Mouse (Mus musculus): ENCODE results near the gene Pnkd. TPM values are rescaled to one million over a fixed set of nuclear protein-coding genes. Genes with fewer than 3 reads are reported as not detected.
"Not testable (repeated sequence)": the region's sequence is repeated elsewhere in the genome, so short reads cannot be mapped to it uniquely, and the experiment has no call there.

The Pnkd gene
- polyA plus RNA-seq, 1 experiment = 201 TPM

DNA sequence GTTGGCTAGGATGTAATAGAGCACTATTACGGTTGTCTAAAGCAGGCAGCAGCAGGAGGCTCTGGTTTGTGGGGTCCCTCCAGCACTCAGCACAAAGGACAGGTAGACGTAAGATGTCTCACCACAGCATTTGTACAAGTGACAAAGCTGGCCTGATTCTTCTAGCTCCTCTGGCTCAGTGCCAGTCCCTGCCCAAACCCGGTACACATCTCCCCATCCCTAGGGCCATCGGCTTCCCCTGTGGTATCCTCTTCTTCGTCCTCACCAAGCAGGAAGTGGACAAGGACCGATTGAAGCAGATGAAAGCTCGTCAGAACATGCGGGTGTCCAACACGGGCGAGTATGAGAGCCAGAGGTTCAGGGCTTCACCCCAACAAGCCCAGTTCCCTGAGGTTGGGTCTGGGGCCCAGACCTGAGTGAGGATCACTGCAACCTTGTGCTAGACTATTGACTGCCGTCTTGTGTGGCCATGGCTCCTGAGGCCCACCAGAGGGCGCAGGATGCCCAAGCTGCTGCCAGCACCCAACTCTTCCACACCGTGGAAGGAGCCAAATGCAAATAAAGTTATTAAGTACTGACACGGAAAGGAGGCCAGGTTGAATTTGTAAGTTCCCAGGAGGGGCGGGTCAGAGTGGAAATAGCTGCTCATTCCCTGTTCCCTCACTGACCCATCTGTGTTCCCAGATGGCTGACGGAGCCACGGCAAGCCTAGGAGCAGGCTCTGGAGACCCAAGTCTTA lies 2.3 kb downstream of the Pnkd start:
- H3K4me1 ChIP-seq (ENCODE audit: control insufficient read depth, insufficient read depth, low read length) = peaks cover 30% of the 10 kb centered on the region
- not testable (repeated sequence) for H3K27me3 ChIP-seq (ENCODE audit: control insufficient read depth, insufficient read depth, low read length); H3K4me3 ChIP-seq (replicated peaks; ENCODE audit: insufficient read depth, low read depth, low read length); H3K27ac ChIP-seq (ENCODE audit: insufficient read depth, low read length)
- TF ChIP-seq CTCF (IDR thresholded peaks at IDR 0.05; ENCODE audit: borderline replicate concordance, insufficient read depth, low read depth, low read length) = peak; percentile 43
- peak; percentile 59 to 61 for DNase-seq
- 32% methylated on average over 16 of the region's 17 CpGs for WGBS

- H3K4me1 ChIP-seq (ENCODE audit: control insufficient read depth, insufficient read depth, low read length) = peaks cover 30% of the 10 kb centered on the region
- TF ChIP-seq CTCF (IDR thresholded peaks at IDR 0.05; ENCODE audit: borderline replicate concordance, insufficient read depth, low read depth, low read length) = no peak
- WGBS = 58% methylated on average over 4 of the region's 4 CpGs
Observed at GRCm38 (mm10) chr1:74288327-74288726, 3.6 kb downstream of the Pnkd start.

DNA sequence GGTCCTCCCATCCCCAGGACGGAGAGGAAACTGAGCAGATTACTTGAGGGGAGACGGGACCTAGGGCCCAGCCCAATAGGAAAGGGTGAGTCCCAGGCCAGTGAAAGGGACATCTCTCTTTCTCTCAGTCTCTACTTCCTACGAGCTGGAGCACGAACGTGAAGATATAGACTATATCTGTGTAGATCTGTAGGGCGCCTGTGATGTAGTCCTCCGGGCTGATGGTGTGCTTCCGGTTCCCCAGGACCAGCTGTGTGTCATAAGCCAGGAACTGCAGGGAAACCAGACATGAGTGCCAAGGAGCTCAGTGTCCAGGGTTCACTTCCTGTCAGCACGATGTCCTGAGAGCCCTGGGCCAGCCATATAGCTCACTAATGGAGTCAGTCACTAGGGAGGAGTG lies 4.5 kb downstream of the Pnkd start:
- H3K27me3 ChIP-seq (ENCODE audit: control insufficient read depth, insufficient read depth, low read length) = no peaks in the 10 kb centered on the region
- H3K27ac ChIP-seq (ENCODE audit: insufficient read depth, low read length) = 0 out of 2 replicates have a peak overlapping the region, but pooled peaks have one; percentile 11
- TF ChIP-seq POLR2A (IDR thresholded peaks at IDR 0.05; ENCODE audit: borderline replicate concordance, insufficient read depth, low read length) (no peak), CTCF (IDR thresholded peaks at IDR 0.05; ENCODE audit: borderline replicate concordance, insufficient read depth, low read depth, low read length) (no peak)
- WGBS = 48% methylated on average over 9 of the region's 9 CpGs
- no peak for DNase-seq
- peaks cover 39% of the 10 kb centered on the region for H3K4me1 ChIP-seq (ENCODE audit: control insufficient read depth, insufficient read depth, low read length)
- H3K4me3 ChIP-seq (replicated peaks; ENCODE audit: insufficient read depth, low read depth, low read length) = no peak overlapping the region

More at GRCm38 (mm10) chr1:74288327-74288726, 3.6 kb downstream of the Pnkd start:
- Histone ChIP-seq H3K27me3 (ENCODE audit: control insufficient read depth, insufficient read depth, low read length) (no peaks in the 10 kb centered on the region), H3K4me3 (replicated peaks; ENCODE audit: insufficient read depth, low read depth, low read length) (no peak overlapping the region), H3K27ac (ENCODE audit: insufficient read depth, low read length) (no peak overlapping the region)
- DNase-seq = no peak

DNA sequence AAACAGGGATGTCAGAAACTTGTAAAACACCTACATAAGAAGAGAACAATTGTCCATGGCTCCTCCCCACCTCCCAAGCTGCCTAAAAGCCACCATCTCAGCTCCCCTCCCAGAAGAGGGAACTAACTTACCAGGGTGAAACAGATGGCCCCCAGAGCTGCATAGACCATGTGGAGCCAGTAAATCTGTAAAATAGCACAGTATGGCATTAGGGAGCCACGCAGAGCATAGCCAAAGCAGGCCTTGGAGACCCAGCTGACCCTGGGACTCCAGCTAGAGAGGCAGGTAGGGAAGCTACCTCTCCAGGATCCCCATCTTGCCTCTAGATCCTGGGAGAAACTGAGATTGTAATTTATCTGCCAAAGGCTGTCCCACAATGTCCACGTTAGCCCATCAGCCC lies 5.0 kb downstream of the Pnkd start:
- H3K4me1 ChIP-seq (ENCODE audit: control insufficient read depth, insufficient read depth, low read length) = peaks cover 41% of the 10 kb centered on the region
- no peaks in the 10 kb centered on the region for H3K27me3 ChIP-seq (ENCODE audit: control insufficient read depth, insufficient read depth, low read length)
- no peak for TF ChIP-seq CTCF (IDR thresholded peaks at IDR 0.05; ENCODE audit: borderline replicate concordance, insufficient read depth, low read depth, low read length)
- no peak for TF ChIP-seq POLR2A (IDR thresholded peaks at IDR 0.05; ENCODE audit: borderline replicate concordance, insufficient read depth, low read length)
- WGBS = 35% methylated on average over 2 of the region's 2 CpGs
- H3K27ac ChIP-seq (ENCODE audit: insufficient read depth, low read length) = peak overlapping the region; percentile 55
- H3K4me3 ChIP-seq (replicated peaks; ENCODE audit: insufficient read depth, low read depth, low read length) = no peak overlapping the region
- no peak for DNase-seq

DNA sequence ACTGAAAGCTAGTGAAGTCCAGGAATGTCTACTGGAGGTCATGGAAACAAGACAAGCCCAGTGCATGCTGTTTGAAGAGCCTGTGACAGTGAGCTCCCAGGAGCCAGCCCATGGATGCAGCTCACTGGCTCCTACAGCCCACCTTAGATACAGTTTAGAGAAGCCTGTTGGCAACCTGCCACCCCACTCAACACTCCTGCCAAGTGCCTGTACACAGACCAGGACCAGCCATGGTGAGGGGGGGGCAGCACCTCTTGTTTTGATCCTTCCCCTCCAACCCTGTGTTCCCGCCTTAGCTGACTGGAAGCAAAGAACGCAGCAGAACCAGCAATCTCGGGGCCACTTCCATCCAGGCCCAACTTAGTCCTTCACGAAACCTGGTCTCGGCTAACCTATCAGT lies 5.4 kb downstream of the Pnkd start:
- TF ChIP-seq POLR2A (IDR thresholded peaks at IDR 0.05; ENCODE audit: borderline replicate concordance, insufficient read depth, low read length) = no peak
- TF ChIP-seq CTCF (IDR thresholded peaks at IDR 0.05; ENCODE audit: borderline replicate concordance, insufficient read depth, low read depth, low read length) = no peak
- peak in 1 of 2 experiments; percentile 48 for DNase-seq
- Histone ChIP-seq H3K27me3 (ENCODE audit: control insufficient read depth, insufficient read depth, low read length) (no peaks in the 10 kb centered on the region), H3K27ac (ENCODE audit: insufficient read depth, low read length) (peak overlapping the region; percentile 55), H3K4me1 (ENCODE audit: control insufficient read depth, insufficient read depth, low read length) (peaks cover 45% of the 10 kb centered on the region), H3K4me3 (replicated peaks; ENCODE audit: insufficient read depth, low read depth, low read length) (no peak overlapping the region)
- 66% methylated on average over 5 of the region's 5 CpGs for WGBS

- no peak overlapping the region for H3K4me3 ChIP-seq (replicated peaks; ENCODE audit: insufficient read depth, low read depth, low read length)
- WGBS = 79% methylated on average over 11 of the region's 11 CpGs
- TF ChIP-seq POLR2A (IDR thresholded peaks at IDR 0.05; ENCODE audit: borderline replicate concordance, insufficient read depth, low read length) (no peak), CTCF (IDR thresholded peaks at IDR 0.05; ENCODE audit: borderline replicate concordance, insufficient read depth, low read depth, low read length) (no peak)
- no peak for DNase-seq
- H3K27me3 ChIP-seq (ENCODE audit: control insufficient read depth, insufficient read depth, low read length) = no peaks in the 10 kb centered on the region
- H3K4me1 ChIP-seq (ENCODE audit: control insufficient read depth, insufficient read depth, low read length) = peaks cover 63% of the 10 kb centered on the region
- no peak overlapping the region for H3K27ac ChIP-seq (ENCODE audit: insufficient read depth, low read length)
Observed at GRCm38 (mm10) chr1:74292331-74293020, 7.7 kb downstream of the Pnkd start.

DNA sequence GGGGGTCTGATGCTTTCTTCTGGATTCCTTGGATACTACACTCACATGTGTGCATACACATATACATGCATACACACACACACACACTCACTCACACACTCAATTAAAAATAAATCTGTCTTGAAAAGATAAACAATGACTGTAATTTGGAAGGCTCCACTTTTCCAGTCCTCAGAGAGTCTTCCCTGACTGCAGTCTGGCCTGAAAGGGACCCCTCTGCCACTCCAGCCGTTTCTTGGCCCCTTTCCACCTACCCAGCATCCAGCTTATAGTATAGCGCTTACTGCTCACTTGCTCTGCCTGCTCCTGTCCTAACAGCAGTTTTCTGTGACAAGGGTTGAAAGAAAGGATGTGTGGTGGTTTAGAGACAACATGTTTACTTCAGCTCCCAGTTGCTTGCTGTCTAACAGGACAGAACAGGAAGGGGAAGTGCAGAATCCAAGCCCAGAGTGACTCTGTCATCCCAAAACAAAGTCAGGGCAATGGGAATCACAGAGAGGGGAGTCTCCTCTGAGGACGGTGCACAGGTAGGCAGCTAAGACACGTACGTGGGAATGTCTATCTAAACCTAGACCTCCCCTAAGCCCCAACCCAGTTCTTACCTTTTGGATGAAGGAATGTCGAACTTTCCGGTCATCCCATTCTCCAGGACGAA lies 8.7 kb downstream of the Pnkd start:
- DNase-seq = no peak
- Histone ChIP-seq H3K27me3 (ENCODE audit: control insufficient read depth, insufficient read depth, low read length) (no peaks in the 10 kb centered on the region), H3K27ac (ENCODE audit: insufficient read depth, low read length) (no peak overlapping the region; the same call in 1 of the 2 replicates), H3K4me1 (ENCODE audit: control insufficient read depth, insufficient read depth, low read length) (peaks cover 72% of the 10 kb centered on the region), H3K4me3 (replicated peaks; ENCODE audit: insufficient read depth, low read depth, low read length) (no peak overlapping the region)
- TF ChIP-seq POLR2A (IDR thresholded peaks at IDR 0.05; ENCODE audit: borderline replicate concordance, insufficient read depth, low read length) = no peak
- TF ChIP-seq CTCF (IDR thresholded peaks at IDR 0.05; ENCODE audit: borderline replicate concordance, insufficient read depth, low read depth, low read length) = no peak
- WGBS = 72% methylated on average over 8 of the region's 8 CpGs
